Mouse (Mus musculus) thymus, postnatal 4 days (tissue): ENCODE measurements at regions not wholly inside any gene's neighbourhood (a gene's known extent, or its start where the extent isn't known, plus 50 kb on each side); places are given as distances from the start of the nearest gene placed in this dataset.

ENCODE experiments used
- DNase-seq: peaks from one replicate; pipeline ENCODE4 v3.0.0; 2021

GRCm38 (mm10) chr4:125339056-125339455 lies 151.4 kb upstream of the Grik3 start:
- DNase-seq: no peak

DNA sequence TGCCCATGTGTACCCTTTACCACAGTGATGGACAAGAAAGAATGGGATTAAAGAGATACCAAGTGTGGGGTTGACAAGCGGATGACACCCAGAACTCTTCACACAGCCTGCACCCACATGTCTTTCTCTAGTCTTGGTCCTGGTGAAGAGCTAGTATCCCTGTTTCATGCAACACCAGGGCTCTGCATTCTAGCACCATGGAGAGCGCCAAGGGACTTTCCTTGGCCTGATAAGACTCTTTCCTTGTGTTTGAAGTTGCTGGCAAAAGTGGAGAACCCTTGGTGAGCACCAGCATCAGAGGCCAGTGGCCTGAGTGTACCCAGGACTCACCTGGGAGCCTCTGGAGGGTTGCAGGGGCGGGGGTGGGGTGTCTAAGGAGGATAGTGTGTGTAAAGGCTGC lies 161.7 kb upstream of the Grik3 start:
- DNase-seq: peak; percentile 19

DNA sequence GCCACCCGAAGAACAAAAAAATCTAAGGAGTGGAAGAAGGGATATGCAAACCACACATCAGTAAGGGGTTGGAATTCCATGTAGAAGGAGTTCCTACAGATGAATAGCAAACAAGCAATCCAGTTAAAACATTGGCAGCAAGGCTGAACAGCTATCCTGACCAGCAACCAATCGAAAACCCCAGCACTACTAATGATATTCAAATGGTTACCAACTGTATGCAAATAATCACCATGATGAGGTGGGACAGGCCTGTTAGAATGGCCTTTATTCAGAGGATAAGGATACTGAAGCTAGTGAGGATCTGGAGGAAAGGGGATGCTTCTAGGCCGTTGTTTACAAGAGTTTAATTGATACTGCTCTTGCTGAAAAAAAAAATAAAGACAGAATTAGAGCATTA lies 166.0 kb upstream of the Grik3 start:
- DNase-seq: no peak

DNA sequence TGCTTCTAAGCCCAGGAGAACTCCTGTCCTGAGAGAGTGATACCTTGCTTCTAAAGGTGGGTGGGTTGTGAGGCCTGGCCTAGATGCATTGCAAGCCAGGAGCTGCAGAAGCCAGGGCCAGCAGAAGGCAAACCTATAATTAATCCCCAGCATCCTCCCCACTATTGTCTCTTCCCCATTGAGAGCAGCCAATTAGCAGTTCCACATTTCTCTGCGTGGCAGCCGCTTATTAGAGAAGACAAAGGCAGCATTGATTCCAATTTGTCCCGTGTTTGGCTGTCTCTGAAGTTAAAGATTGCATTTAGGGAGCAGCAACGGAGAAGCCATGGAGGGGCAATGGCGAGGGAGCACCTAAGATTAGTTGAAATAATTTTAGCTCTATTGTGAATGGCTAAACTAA lies 171.2 kb upstream of the Grik3 start:
- DNase-seq: no peak

- no peak for DNase-seq
Observed at GRCm38 (mm10) chr4:125318293-125318692, 172.2 kb upstream of the Grik3 start.

- no peak for DNase-seq
Observed at GRCm38 (mm10) chr4:125316876-125317275, 173.6 kb upstream of the Grik3 start.

- no peak for DNase-seq
Observed at GRCm38 (mm10) chr4:125315818-125316217, 174.7 kb upstream of the Grik3 start.

DNA sequence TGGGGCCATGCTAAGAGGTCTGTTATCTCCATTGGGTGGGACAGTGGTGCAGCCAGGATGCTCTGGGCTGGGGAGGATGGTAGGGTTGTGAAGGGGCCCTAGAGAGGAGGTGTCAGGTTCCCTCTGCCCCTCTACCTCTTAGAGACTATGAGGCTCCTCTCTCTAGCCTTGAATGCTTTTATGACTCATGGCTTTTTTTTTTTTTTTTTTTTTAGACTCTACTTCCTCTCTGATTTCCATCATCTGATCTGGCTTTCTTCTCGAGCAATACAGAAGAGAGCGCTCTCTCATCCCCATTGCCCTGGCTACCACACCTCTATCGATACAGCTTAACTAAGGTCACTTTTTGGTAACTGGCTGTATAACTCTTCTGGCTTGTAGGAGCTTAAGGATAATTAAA lies 176.6 kb upstream of the Grik3 start:
- DNase-seq: no peak

DNA sequence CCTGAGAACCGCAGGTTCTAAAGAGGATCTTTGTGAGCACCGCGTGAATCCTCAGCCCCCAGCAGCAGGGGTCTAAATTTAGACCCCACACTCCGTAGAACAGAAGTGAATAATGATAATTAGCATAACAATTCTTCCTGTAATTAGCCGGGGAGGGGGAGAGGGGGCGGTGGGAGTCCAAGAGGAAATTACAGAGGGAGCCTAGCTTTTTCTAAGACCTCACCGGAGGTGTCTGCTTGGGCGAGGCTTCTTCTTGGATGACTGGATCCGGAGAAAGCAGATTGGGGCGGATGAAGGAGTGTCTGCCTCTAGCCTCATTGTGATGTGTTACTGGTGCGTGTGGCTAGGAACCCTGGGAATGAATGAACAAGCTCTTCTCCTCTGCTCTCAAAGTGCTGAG lies 177.2 kb upstream of the Grik3 start:
- no peak for DNase-seq

GRCm38 (mm10) chr4:125308171-125308570 lies 180.5 kb upstream of the Zc3h12a start:
- no peak for DNase-seq

- DNase-seq: no peak
Observed at GRCm38 (mm10) chr4:125305766-125306165, 178.1 kb upstream of the Zc3h12a start.

DNA sequence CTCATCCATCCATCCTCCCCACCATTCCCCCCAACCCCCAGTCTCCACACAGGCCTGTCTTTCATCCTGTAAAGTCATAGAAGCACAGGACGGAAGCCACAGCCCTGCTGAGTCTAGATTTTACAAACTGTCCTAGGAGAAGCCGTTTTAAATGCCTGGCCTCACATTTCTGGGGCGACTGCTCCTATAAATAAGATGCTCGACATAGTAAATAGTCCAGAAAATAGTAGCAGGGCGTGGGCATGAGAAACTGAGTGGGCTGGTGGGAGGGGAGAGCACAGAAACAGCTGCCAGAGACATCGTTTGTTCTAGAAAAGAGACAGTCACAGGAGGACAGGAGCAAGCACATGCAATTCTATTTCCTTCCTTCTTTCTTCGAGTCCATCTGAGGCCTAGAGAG lies 175.0 kb upstream of the Zc3h12a start:
- DNase-seq: no peak

DNA sequence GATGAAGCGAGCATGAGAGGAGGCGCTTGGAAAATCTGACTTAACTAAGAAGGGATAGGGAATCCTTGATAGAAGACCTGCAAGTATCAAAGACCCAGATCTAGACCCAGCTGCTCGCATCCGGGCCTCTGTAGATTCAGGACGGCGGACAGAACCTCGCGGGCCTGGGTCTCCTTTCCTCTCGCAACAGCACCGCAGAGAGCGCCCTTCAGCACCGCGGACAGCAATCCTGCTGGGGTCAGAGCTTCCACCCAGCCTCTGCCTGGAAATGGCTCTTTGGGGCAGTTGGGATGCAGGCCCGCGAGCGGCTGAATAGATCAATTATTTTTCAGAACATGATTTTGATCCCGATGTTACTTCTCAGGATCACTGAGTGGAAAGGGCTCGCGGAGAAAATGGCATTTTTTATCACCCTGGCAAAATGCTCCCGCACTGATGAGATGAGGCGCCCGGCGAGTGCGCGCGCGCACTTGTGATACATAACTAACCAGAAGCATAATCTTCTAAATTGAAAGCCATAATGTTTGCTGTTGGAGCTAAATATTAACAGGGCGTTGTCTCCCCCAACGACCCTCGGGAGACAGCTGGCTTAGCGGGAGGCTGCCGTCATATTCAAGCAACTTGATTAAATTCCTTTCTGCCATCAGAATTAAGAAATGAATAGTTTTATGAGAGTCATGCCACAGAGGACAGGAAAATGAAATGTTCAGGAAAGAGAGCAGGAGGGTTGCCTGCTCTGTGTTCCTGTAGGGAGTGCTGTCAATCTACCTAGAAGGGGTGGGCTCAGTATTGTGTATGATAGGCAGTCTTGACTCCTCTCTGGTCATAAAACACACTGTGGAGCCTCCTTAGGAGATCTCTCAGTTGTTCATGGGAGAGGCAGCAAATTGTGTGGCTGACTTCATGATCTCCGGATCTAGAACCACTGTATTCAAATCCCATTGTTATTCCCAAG lies 173.1 kb upstream of the Zc3h12a start:
- peak; percentile 77 for DNase-seq

- DNase-seq: no peak
Observed at GRCm38 (mm10) chr4:125290761-125291160, 163.1 kb upstream of the Zc3h12a start.

DNA sequence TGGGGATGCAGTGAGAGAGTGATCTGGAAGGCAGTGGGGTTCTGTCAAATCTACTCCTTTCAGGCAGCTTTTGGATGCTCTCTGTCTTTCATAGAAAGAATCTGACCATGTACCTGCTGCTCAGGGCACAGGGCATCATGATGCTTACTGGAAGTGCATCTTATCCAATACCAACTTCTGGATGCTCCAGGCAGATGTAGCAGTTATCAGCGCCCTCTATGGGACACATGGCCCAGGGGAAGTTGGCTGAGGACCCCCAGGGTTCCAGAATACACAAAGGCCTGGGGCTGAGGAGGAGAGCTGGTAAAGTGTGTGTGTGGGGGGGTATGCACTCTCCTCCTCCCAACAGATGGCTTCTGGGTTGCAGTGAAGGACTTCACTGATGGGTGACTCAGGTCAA lies 162.1 kb upstream of the Zc3h12a start:
- DNase-seq: no peak

- DNase-seq: no peak
Observed at GRCm38 (mm10) chr4:125289031-125289449, 161.4 kb upstream of the Zc3h12a start.

- DNase-seq: no peak
Observed at GRCm38 (mm10) chr4:125282974-125283319, 155.3 kb upstream of the Zc3h12a start.

DNA sequence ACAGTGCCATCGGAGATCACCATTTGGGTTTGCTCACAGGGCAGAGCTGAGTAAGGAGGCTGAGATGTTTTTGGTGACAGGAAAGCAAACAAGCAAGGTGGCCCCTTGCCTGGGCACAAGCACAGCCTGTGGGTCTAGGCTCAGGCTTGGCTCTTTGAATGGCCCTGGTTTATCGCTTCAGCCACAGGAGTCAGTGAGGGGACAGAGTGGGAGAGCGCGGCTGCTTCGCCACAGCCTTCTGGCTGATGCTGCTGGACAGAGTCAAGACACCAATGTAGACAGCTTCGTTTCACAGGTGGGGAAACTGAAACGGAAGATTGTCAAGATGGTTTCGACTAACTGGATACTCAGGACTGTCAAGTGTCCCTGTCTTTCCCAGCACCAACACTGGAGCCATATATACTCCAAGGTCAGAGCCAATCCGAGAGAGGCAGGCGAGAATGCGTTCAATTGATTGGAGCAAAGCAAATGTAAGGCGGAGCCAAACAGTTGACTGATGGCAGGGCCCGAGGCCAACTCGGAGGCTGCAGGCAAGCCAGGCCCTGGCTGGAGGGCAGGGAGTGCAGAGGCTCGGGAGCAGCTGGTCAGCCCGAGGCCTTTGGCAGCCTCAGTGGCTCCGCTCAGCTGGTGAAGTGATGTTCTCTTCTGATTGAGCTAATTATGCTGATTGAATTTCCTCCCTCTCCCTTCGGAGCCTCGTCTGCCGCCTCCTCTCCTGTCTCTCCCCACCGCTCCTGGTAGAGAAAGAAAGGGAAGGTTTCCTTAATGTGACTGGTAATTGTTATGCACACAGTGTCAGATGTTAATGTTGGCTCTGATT lies 154.7 kb upstream of the Zc3h12a start:
- no peak for DNase-seq

DNA sequence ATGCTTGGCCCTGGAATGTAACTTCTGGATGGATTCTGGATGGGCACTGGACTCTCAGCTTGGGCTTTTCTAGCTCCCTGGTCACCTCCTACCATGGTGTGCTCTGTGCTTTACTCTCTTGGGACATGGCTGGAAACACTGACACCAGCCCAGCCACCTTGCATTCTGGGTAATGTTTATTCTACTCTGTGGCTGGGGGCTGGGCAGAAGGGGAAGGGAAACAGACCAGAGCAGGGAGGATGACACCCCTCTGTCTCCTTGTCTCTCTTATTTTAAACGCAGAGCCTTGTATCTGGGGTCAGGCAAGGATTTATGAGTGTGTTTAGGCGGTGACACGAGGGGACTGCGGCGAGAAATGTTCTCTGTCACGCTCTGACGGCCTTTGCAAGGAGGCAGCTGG lies 151.5 kb upstream of the Zc3h12a start:
- DNase-seq: no peak

DNA sequence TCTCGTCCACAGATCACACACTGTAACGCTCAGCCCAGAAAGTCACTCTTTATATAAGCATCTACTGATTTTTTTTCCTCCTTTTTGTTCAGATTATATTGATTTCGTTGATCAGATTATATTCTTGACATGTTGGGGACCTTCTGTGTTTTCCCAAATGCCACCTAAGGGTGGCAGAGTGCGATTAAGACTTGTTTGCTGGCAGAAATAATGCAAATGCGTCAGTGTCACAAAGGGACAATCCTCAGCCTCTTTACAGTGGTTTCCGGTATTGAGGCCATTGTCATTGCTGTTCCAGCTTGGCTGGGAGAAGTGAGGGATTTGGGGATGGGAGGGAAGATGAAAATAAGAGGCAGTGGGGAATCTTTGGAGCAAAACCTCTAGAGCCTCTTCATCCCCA lies 149.2 kb upstream of the Zc3h12a start:
- DNase-seq: no peak

DNA sequence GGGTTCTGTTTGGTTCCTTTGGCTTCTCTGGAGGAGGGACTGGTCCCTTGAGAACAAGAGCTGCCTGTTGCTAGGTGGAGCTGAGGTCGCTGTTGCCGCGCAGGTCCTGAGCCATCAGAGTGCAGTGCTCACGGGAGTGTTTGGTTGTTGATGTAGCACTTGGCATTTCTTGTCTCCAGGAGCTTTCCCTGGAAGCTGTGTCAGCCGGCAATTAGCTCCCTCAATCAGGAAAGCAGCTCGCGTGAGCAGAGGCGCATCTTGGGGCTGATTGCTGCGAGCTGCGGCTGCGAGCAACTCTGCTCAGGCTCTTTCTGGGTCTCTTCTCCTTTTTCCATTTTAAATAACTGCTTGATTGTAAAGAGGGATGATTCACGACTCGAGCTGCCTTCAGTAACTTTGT lies 147.6 kb upstream of the Zc3h12a start:
- no peak for DNase-seq

GRCm38 (mm10) chr4:125270951-125271350 lies 143.3 kb upstream of the Zc3h12a start:
- no peak for DNase-seq

GRCm38 (mm10) chr4:125266212-125266611 lies 138.6 kb upstream of the Zc3h12a start:
- DNase-seq: no peak

DNA sequence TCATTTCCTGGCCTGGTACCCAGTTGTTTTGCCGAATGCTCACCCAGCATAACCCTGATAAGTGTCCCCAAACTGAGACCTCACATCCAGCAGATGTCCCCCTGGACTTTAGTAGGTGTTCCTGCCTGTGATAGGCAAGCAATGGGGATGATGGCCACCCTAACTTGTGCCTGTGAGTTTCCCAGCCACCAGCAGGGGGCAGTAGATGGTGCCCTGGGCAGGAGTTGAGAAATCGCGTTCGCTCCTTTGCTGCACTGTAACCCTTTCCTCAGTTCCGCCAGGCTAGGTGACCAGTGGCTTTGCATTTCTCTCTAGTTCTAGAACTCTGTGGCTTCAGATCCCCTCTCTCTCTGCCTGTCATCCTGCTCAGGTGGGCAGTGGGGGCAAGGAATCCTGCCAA lies 137.9 kb upstream of the Zc3h12a start:
- peak; percentile 66 for DNase-seq
